Mouse (Mus musculus): ENCODE results near the gene Wipf1.

GRCm38 (mm10) chr2:73385172-73385571 lies 144.4 kb downstream of the Wipf1 start:
- TF ChIP-seq POLR2A (IDR thresholded peaks at IDR 0.05; ENCODE audit: insufficient read length, low read depth) (no peak), MYOG (IDR thresholded peaks at IDR 0.05; ENCODE audit: control insufficient read depth in 1 of 3, insufficient read depth in 1 of 3, insufficient read length in 2 of 3, low read depth in 2 of 3) (no peak), TCF12 (IDR thresholded peaks at IDR 0.05; ENCODE audit: insufficient read depth, poor library complexity, severe bottlenecking) (no peak), USF1 (IDR thresholded peaks at IDR 0.05; ENCODE audit: low read depth) (no peak), MYOD1 (IDR thresholded peaks at IDR 0.05; ENCODE audit: control insufficient read depth in 1 of 3, insufficient read length in 2 of 3, low read depth in 2 of 3) (no peak), CEBPB (IDR thresholded peaks at IDR 0.05; ENCODE audit: insufficient read depth, poor library complexity, severe bottlenecking) (no peak), MAX (IDR thresholded peaks at IDR 0.05; ENCODE audit: low read depth) (no peak)
